Mouse (Mus musculus) spleen, adult 18-20 months (tissue): ENCODE data around the gene Amdhd1.

Experiments used
- DNase-seq, 2 experiments: peaks; one replicate each; pipeline ENCODE4 v3.0.0; 2022; ENCODE audit warnings: mixed read lengths in 2 of 2

Amdhd1 gene

DNA sequence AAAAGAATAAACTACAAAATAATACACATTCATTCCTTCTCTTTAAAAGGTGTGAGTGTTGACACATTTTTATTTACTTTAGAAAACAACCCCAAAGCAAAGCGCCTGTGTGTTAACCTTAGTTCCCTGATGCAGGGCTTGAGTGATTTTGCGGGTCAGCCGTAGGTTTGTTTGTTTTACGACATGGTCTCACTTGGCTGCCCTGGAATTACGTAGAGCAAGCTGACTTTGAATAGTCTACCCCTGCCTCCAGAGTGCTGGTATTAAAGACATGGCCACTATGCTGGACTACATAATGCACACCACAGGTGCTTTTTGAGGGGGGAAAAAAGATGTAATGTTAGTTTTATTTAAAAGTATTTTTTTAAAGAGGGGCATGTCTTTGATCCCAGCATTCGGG is 1.0 kb downstream of the Amdhd1 start:
- no peak for DNase-seq

DNA sequence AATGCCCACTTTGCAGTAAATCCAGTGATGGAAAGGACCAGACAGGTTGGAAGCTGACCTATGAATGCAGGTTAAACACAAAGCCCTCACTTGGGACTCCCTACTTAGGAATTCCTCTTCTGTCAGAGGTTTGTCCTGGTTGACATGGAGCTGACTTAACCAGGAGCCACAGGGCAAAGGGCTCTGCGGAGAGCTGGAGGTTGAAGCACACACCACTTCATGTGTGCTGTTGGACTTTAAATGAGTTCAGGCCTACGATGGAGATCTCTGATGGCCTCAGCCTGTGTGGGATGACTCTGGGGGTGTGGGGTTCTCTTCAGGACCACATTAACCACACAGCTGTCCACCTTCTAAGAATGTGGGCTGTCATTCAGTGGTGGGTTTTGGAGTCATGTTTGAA is 1.5 kb downstream of the Amdhd1 start:
- no peak for DNase-seq

- no peak for DNase-seq
Observed at GRCm38 (mm10) chr10:93525329-93525728, 14.5 kb downstream of the Amdhd1 start.

GRCm38 (mm10) chr10:93520994-93521393 is 18.8 kb downstream of the Amdhd1 start:
- DNase-seq: no peak

- DNase-seq: no peak
Observed at GRCm38 (mm10) chr10:93519756-93520155, 20.1 kb downstream of the Amdhd1 start.

DNA sequence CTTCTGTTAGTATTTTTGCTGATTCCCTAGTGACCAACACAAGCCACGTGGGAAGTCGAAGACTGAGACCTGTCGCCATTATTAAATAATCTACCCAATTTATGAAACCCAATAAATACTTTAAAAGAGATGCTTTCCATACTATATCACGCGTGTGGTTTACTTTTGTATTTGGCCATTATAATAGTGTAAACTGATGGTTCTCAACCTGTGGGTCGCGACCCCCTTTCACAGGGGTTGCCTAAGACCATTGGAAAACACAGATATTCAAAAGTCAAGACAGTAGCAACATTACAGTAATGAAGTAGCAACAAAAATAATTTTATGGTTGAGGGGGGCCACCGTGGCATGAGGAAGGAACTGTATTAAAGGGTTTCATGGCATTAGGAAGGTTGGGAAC is 20.7 kb downstream of the Amdhd1 start:
- no peak for DNase-seq

DNA sequence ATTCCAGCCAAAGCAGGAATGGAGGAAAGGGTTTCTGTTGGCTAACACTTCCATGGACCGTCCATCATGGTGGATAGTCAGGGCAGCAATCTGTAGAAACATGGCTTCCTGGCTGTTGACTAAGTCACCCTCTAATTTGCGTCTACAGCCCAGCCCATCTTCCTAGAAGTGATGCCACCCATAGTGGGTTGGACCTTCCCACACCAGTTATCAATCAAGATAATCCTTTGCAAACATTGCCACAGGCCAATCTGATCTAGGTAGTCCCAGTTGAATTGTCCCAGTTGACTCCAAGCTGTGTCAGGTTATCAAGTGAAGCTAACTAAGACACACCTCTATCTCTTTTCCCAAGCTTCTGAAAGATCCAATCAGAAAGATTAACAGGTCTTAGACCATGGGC is 21.2 kb downstream of the Amdhd1 start:
- no peak for DNase-seq

DNA sequence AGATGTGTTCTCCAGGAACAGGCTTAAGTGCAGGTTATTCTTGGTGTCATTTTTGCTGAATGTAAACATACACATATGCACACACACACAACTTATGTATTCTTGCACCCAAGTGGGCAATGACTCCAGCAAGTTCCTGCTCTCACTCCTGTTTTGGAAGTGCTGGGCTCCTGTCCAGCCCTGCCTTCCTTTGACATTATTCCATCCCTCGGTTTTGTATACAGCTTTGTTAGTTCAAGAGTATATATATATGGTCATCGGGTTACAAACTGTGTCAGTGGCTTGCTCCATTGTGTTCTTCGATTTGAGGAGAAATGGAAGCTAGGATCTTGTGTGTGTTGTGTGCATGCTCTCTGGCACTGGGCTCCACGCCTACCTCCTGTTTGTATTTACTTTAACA is 21.6 kb downstream of the Amdhd1 start:
- no peak for DNase-seq

GRCm38 (mm10) chr10:93517754-93518153 is 22.1 kb downstream of the Amdhd1 start:
- DNase-seq: no peak

DNA sequence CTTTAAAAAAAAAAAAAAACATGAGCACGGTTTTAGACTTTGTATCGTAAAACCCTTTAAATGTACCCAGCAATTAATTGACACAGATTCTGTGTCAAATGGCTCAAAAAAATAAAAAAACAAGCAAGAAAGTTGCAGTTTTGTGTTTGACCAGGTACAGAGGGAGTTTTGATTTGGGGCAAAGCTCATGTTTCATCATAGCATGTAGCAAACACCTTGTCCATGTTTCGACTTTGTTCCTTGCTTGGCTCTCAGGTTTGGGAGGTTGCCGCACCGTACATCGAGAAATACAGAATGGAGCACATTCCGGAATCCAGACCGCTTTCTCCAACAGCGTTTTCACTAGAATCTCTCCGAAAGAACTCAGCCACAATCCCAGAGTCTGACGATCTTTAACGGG is 23.9 kb downstream of the Amdhd1 start:
- no peak for DNase-seq

DNA sequence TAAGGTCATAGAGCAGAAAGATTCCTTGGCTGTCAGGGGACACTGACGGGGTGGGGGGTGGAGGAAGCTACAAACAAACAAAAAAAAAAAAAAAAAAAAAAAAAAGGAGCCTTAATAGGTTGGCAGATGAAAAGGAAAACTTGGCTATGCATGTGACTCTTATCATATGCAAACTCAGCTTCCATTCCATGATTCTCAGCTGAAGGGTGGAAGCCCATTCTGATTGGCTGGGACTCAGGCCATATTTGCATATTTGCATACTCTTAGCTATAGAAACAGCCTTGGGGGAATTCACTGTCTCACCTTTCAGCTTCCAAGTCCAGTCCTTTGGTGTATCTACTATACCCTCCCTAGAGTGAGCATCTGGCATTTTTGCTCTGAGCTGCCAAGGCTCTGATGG is 24.4 kb downstream of the Amdhd1 start:
- DNase-seq: no peak

- no peak for DNase-seq
Observed at GRCm38 (mm10) chr10:93509532-93510153, 30.2 kb downstream of the Amdhd1 start.

GRCm38 (mm10) chr10:93508383-93508970 is 31.4 kb downstream of the Amdhd1 start:
- DNase-seq: no peak

GRCm38 (mm10) chr10:93501346-93501745 is 38.5 kb downstream of the Amdhd1 start:
- DNase-seq: no peak

- DNase-seq: no peak
Observed at GRCm38 (mm10) chr10:93500864-93501263, 39.0 kb downstream of the Amdhd1 start.

DNA sequence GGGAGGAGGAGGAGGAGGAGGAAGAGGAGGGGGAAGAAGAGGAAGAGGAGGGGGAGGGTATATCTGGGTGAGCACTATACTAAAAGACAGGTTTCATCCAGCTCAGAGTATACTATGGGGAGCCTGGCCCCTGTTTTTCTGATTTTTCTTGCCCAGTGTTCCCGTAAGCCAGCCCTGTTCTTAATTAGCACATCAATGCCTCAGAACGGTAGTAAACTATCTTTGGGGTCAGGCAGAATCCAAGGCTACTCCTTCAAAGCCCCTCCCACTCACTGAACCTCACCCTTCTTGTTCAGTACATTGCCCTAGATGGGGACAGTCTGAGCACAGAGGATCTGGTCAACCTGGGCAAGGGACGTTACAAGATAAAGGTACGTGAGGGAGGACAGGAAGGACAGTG is 49.4 kb downstream of the Amdhd1 start:
- no peak for DNase-seq

DNA sequence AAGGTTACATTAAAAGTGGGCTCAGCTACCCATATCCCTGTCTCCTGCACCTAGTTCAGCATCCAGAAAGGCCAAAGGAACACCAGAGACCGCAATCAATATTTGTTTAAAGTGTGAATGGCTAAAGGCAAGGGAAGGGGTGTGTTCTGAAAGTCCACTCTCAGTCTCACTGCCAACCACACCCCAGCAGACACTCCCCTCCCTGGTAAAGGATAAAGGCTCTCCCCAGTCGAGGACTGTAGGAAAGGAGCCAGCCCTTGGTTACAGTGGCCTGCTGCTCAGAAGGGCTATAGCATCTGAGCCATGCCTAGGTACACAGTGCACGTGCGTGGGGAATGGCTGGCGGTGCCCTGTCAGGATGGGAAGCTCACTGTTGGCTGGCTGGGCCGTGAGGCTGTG is 51.0 kb downstream of the Amdhd1 start:
- no peak for DNase-seq

- DNase-seq: no peak
Observed at GRCm38 (mm10) chr10:93488066-93488827, 51.6 kb downstream of the Amdhd1 start, which contains the start of gene Hal. Hal (plus strand) TSS chr10:93488768.

DNA sequence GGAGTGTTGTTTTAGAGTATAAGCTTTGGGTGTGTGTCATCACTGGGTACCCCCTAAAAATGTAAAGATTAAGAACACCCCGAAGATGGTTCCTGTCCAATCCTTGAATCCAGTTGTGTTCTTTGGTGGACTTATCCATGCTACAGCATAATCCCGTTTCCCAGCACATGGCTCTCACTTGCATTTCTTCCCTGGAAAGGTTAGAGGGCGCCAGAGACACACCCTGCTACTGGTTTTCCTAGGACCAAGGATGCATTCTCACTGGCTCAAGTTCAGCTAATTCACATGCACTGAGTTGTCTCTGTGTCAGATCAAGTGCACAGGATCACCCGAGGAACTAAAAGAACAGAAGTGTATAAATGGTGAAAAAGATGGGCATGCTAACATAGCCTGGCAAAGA is 53.2 kb downstream of the Amdhd1 start:
- no peak for DNase-seq

GRCm38 (mm10) chr10:93485055-93485691 is 54.7 kb downstream of the Amdhd1 start:
- DNase-seq: peak in 1 of 2 experiments; percentile 40

DNA sequence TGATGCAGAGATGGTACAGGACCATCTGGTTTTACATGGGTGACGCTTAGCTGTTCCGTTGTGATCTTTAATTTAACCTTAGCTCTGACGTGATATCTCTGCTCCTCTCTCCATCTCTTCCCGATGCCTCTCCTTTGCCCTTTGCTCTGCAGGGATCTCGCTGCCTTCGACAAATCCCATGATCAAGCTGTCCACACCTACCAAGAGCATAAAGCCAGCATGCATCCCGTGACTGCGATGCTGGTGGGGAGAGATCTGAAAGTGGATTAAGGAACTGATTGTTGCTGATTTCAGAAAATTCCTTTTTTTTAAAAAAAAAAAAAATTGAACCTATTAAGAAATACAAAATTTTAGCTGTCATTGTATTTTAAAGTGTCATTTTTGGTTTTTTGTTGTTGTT is 55.3 kb downstream of the Amdhd1 start:
- no peak for DNase-seq
